ENCODE assay signal across 23 mouse cellular contexts in the genomic region with DNA sequence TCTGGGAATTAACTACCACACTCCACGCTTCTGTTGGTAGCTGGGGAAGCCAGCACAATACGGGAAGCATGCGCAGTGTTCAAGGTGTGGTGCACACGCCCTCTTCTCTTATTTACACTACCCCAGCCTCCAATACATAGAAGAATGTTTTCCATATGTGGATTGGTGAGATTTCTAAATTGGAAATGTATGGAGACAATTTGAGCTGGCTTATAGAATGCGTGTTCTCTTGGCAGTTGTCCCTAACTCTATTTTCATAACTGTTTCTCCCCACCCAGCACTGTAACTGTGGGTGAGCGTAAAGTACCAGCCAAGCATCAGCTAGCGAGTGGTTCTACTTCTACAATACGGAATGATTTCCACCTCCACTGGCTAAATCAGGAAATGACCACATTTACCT.
DNase-seq lines count a peak whose midpoint lies in the region; ATAC-seq lines count a peak whose summit lies in the region.
"Had no signal": no experiment of that assay in that cellular context is flagged by ENCODE, and none has a peak within 500 bp of the region (broad histone marks: within the 10 kb centered on the region; RNA-seq: fewer than 3 reads in every experiment).

No protein-coding gene starts in this region.

- intact Hi-C loops in left cerebral cortex, postnatal 25 days (cut with DNase I) = loop anchor here (1.0 to 5.0 kb wide), 3 partner anchors 24 to 104 kb away; a partner anchor contains a TSS

- 49% methylated on average over 8 of the region's 8 CpGs for WGBS in embryonic facial prominence, embryonic 12.5 days
- 81% methylated on average over 8 of the region's 8 CpGs for WGBS in embryonic facial prominence, embryonic 10.5 days
- 33% methylated on average over 8 of the region's 8 CpGs for WGBS in embryonic facial prominence, embryonic 13.5 days
- 45% methylated on average over 8 of the region's 8 CpGs for WGBS in limb, embryonic 15.5 days

- no peak overlapping the region for H3K9ac ChIP-seq in embryonic facial prominence, embryonic 12.5 days
- H3K9ac ChIP-seq in embryonic facial prominence, embryonic 13.5 days = no peak overlapping the region
- H3K9ac ChIP-seq in limb, embryonic 15.5 days = no peak overlapping the region
- H3K9ac ChIP-seq: forebrain, embryonic 15.5 days; heart, embryonic 15.5 days; hindbrain, embryonic 13.5 days had no signal

- no peak for DNase-seq in embryonic facial prominence, embryonic 10.5 days (ENCODE audit: low spot score)
- DNase-seq in left cerebral cortex, postnatal 25 days (ENCODE audit: low spot score in 2 of 2) = peak; percentile 25 to 85
- DNase-seq in left cerebral cortex, adult 18-20 months (ENCODE audit: low spot score in 2 of 2) = no peak
- no peak for DNase-seq in thymus, adult 18-20 months
- DNase-seq in T-cell, adult 2 months (ENCODE audit: low spot score) = no peak
- DNase-seq: adrenal gland, postnatal 14 days; B cell, adult 2 months; cerebellum, adult 18-20 months; embryo, embryonic 11 days; gastrocnemius, postnatal 36 days; heart, adult 18-20 months; heart, postnatal 14 days had no signal

- H3K4me3 ChIP-seq in embryonic facial prominence, embryonic 12.5 days = no peak overlapping the region
- no peak overlapping the region for H3K4me3 ChIP-seq in embryonic facial prominence, embryonic 10.5 days
- no peak overlapping the region for H3K4me3 ChIP-seq in embryonic facial prominence, embryonic 13.5 days
- H3K4me3 ChIP-seq in limb, embryonic 15.5 days = no peak overlapping the region
- H3K4me3 ChIP-seq: forebrain, embryonic 15.5 days; heart, embryonic 15.5 days; hindbrain, embryonic 13.5 days had no signal

- 0 out of 2 replicates have a peak, but pooled peaks cover 17% of the 10 kb centered on the region for H3K4me1 ChIP-seq in embryonic facial prominence, embryonic 12.5 days
- H3K4me1 ChIP-seq in embryonic facial prominence, embryonic 10.5 days = peaks cover 7% of the 10 kb centered on the region; the same call in 1 of the 2 replicates
- peaks cover 49% of the 10 kb centered on the region for H3K4me1 ChIP-seq in embryonic facial prominence, embryonic 13.5 days
- peaks cover 15% of the 10 kb centered on the region for H3K4me1 ChIP-seq in limb, embryonic 15.5 days
- H3K4me1 ChIP-seq: forebrain, embryonic 15.5 days; heart, embryonic 15.5 days; hindbrain, embryonic 13.5 days had no signal

- H3K27ac ChIP-seq in embryonic facial prominence, embryonic 12.5 days = peak overlapping the region; percentile 30; the same call in 1 of the 2 replicates
- no peak overlapping the region for H3K27ac ChIP-seq in embryonic facial prominence, embryonic 10.5 days (replicated peaks)
- peak overlapping the region; percentile 41 for H3K27ac ChIP-seq in embryonic facial prominence, embryonic 13.5 days
- H3K27ac ChIP-seq in limb, embryonic 15.5 days = no peak overlapping the region
- H3K27ac ChIP-seq: forebrain, embryonic 15.5 days; heart, embryonic 15.5 days; hindbrain, embryonic 13.5 days; hindbrain, postnatal 0 days had no signal

- no peaks in the 10 kb centered on the region for H3K36me3 ChIP-seq in embryonic facial prominence, embryonic 12.5 days
- H3K36me3 ChIP-seq in embryonic facial prominence, embryonic 10.5 days (replicated peaks) = no peaks in the 10 kb centered on the region
- no peaks in the 10 kb centered on the region for H3K36me3 ChIP-seq in embryonic facial prominence, embryonic 13.5 days
- no peaks in the 10 kb centered on the region for H3K36me3 ChIP-seq in limb, embryonic 15.5 days
- H3K36me3 ChIP-seq: forebrain, embryonic 15.5 days; G1E; heart, embryonic 15.5 days; hindbrain, embryonic 13.5 days had no signal

- peak; percentile 64 for ATAC-seq in embryonic facial prominence, embryonic 12.5 days (ENCODE audit: insufficient number of reproducible peaks, insufficient read depth, low FRiP score, low TSS enrichment)
- ATAC-seq in embryonic facial prominence, embryonic 13.5 days (ENCODE audit: insufficient number of reproducible peaks, insufficient read depth, low FRiP score, low TSS enrichment, low read depth) = peak; percentile 81
- ATAC-seq in limb, embryonic 15.5 days (ENCODE audit: insufficient number of reproducible peaks, low FRiP score, low TSS enrichment, low read depth) = peak; percentile 40; the same call in 1 of the 2 replicates
- ATAC-seq: activated CD4-positive, CD25-positive, alpha-beta regulatory T cell, adult 4 months; CD4-positive, CD25-positive, alpha-beta regulatory T cell, adult 4 months; forebrain, embryonic 15.5 days; hindbrain, postnatal 0 days had no signal

- H3K4me2 ChIP-seq in embryonic facial prominence, embryonic 12.5 days (replicated peaks) = no peak overlapping the region
- H3K4me2 ChIP-seq in embryonic facial prominence, embryonic 13.5 days = peak overlapping the region; percentile 24; the same call in 1 of the 2 replicates
- H3K4me2 ChIP-seq in limb, embryonic 15.5 days = no peak overlapping the region
- H3K4me2 ChIP-seq: forebrain, embryonic 15.5 days; heart, embryonic 11.5 days; heart, embryonic 15.5 days; hindbrain, embryonic 13.5 days had no signal

- H3K27me3 ChIP-seq in embryonic facial prominence, embryonic 12.5 days = no peaks in the 10 kb centered on the region
- no peaks in the 10 kb centered on the region for H3K27me3 ChIP-seq in embryonic facial prominence, embryonic 10.5 days (replicated peaks; ENCODE audit: low read depth, poor library complexity, severe bottlenecking)
- 0 out of 2 replicates have a peak, but pooled peaks cover 3% of the 10 kb centered on the region for H3K27me3 ChIP-seq in embryonic facial prominence, embryonic 13.5 days
- H3K27me3 ChIP-seq in limb, embryonic 15.5 days = no peaks in the 10 kb centered on the region
- H3K27me3 ChIP-seq: forebrain, embryonic 15.5 days; heart, embryonic 15.5 days; hindbrain, embryonic 13.5 days had no signal

- H3K9me3 ChIP-seq in embryonic facial prominence, embryonic 12.5 days = no peaks in the 10 kb centered on the region
- no peaks in the 10 kb centered on the region for H3K9me3 ChIP-seq in embryonic facial prominence, embryonic 10.5 days
- H3K9me3 ChIP-seq in embryonic facial prominence, embryonic 13.5 days = no peaks in the 10 kb centered on the region
- no peaks in the 10 kb centered on the region for H3K9me3 ChIP-seq in limb, embryonic 15.5 days
- H3K9me3 ChIP-seq: forebrain, embryonic 15.5 days; heart, embryonic 15.5 days; hindbrain, embryonic 13.5 days had no signal

Comparison
In these comparisons a context has a peak if more than half of its experiments do, and no peak if none do; other contexts are left out.
1. H3K27ac ChIP-seq: peak in embryonic facial prominence, embryonic 12.5 days (single experiment) and embryonic facial prominence, embryonic 13.5 days (single experiment); none in embryonic facial prominence, embryonic 10.5 days (single experiment) and limb, embryonic 15.5 days (single experiment).
2. DNase-seq: peak in left cerebral cortex, postnatal 25 days (2 of 2); none in embryonic facial prominence, embryonic 10.5 days (single experiment), left cerebral cortex, adult 18-20 months (0 of 2), thymus, adult 18-20 months (0 of 2) and T-cell, adult 2 months (single experiment).
3. Peak in every context shown above with its lines, with median percentiles within 50 percentile points of each other: ATAC-seq.